ENCODE assay signal across 8 mouse cellular contexts in genomic region chr1:71556688-71557612, GRCm38 (mm10). TPM values are rescaled to one million over a fixed set of nuclear protein-coding genes. Genes with fewer than 3 reads are reported as not detected.
DNase-seq lines count a peak whose midpoint lies in the region; ATAC-seq lines count a peak whose summit lies in the region.

Gene Atic, plus strand, starts transcription at chr1:71557150.

- peak; percentile 94 to 97 for DNase-seq in adrenal gland, adult (ENCODE audit: inconsistent age in 2 of 2, low spot score in 1 of 2)
- peak; percentile 95 for DNase-seq in embryo, embryonic 10.5 days (ENCODE audit: low spot score)
- DNase-seq in gastrocnemius, postnatal 14 days: peak; percentile 93
- DNase-seq in left cerebral cortex, postnatal 10 days (ENCODE audit: extremely low spot score in 1 of 2, low spot score in 2 of 2): peak; percentile 74 to 94
- DNase-seq in right cerebral cortex, postnatal 25 days: peak; percentile 86
- peak; percentile 86 to 91 for DNase-seq in urinary bladder, postnatal 4 days (ENCODE audit: low spot score in 2 of 2)

- intact Hi-C loops in gastrocnemius, postnatal 14 days (cut with DNase I; ENCODE audit: low total_unique reads): no loop called here
- intact Hi-C loops in left cerebral cortex, postnatal 10 days (cut with DNase I): no loop called here

- peak; percentile 96 for ATAC-seq in inflammation-experienced regulatory T-cells, adult 6 months
- peak; percentile 99 for ATAC-seq in megakaryocyte-erythroid progenitor cell, adult 5-6 weeks (replicated peaks; ENCODE audit: low FRiP score, low TSS enrichment, poor library complexity, severe bottlenecking)

RNA-seq across cellular contexts. Expression of gene Atic, which starts in this region (rescaled TPM):
- 10 to 100 TPM; 21.5 to 27.6 TPM for total RNA-seq in gastrocnemius, postnatal 14 days (2021)
- polyA plus RNA-seq in inflammation-experienced regulatory T-cells, adult 6 months (2017; shearing (Covaris generic)): 10 to 100 TPM; 39.5 to 75.7 (median 60.7) TPM
- 10 to 100 TPM; 41.6 to 44.6 TPM for total RNA-seq in left cerebral cortex, postnatal 10 days (2021)
- total RNA-seq in megakaryocyte-erythroid progenitor cell, adult 5-6 weeks (2014; fragmentation: Nextera tagmentation): 132 and 191 TPM in 2 replicates
- 308 and 387 TPM in 2 replicates for total RNA-seq in megakaryocyte-erythroid progenitor cell, adult 5-6 weeks (2017)

Comparison
In these comparisons a context has a peak if more than half of its experiments do, and no peak if none do; other contexts are left out.
1. Peak in every context shown above with its lines: DNase-seq and ATAC-seq.